Mouse (Mus musculus): ENCODE results near the gene Ckap5. TPM values are rescaled to one million over a fixed set of nuclear protein-coding genes. Genes with fewer than 3 reads are reported as not detected.

Ckap5 gene
- total RNA-seq, 2 experiments from 2014 or later = 61.6 to 63.3 TPM

DNA sequence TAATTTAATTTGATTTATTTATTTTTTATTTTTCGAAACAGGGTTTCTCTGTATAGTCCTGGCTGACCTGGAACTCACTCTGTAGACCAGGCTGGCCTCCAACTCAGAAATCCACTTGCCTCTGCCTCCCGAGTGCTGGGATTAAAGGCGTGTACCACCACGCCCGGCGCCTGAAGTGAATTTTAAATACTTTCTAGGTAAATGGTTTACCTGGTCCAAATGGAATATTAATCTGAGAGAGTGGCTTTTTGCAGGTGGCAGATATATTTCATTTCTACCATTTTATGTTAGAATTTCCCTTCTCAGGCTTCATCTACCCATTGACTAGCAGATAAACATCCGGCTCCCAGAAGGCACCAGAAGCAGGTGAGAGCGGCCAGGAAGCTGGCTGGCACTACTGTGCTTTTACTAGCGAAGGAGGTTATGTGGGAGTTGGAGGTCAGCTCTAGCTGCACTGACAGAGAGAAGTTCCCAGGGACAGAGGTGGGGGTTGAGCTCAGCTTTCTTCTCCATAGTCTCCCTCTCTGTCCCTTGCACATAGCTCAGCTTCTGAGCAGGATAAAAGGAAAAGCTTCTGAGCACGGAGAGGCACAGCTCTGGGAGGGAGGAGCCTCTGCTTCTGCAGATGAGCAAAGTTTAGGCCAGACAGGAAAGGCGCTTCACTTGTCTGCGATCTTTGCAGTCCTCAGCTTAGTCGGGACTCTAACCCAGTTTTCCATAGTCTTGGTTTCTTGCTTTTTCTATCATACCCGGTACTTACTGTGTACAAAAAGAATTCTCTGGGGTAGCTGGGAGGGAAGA, 125.1 kb downstream of the Ckap5 start:
- DNase-seq (ENCODE audit: low spot score in 2 of 2) = no peak

DNA sequence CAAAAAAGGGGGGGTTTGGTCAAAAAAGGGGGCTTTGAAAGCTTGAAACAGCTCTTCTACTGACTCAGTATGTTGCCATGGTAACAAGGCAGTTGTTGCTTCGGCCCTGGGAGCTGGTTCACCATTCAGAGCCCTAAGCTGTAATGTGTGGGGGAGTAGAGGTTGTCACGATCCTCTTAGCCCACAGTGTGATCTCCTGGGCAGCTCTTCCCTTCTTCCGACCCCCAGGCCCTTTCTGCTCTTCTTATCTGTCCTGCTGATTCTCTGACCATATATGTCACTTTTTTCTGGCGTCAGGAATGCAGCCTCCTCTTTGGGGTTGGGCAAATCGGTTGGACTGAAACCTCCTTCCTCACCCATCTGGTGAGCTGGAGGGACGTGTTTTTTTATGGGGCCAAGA, 126.3 kb downstream of the Ckap5 start:
- no peak for DNase-seq (ENCODE audit: low spot score in 2 of 2)

DNA sequence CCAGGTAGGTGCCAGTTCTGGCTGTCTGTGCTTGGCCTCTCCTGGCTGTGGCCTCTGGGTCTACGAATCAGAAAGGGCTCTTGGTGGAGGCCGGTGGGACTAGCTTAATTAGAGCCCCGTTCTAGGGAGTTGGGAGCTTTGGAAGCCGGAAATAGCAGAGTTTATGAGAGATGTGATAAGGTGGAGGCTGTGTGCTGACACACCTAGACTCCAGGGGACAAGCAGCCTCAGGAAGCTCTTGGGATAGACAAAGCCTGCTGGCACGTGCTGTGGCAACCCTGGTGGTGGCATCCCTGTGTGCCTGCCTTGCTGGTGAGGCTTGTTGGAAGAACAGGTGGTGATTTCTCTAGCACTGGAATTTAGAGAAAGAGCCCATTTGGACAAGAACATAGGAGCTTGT, 128.8 kb downstream of the Ckap5 start:
- DNase-seq (ENCODE audit: low spot score in 2 of 2) = no peak

DNA sequence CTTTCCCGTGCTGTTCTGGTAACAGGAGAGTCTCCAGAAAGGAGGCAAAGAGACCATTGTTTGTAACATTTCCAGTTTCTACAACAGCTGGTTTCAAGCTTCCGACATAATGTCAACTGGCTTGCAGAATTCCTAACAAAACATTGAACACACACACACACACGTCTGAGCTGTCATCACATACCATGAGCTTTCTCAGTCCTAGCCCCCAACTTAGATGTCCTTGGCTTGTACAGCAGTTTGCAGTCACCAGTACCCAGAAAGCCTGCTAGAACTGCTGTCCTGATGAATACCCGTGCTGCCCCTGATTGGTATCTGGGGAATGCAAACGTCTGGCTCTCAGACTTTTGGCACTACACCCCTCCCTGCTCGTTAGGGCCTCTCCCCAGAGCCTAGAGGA, 129.3 kb downstream of the Ckap5 start:
- no peak for DNase-seq (ENCODE audit: low spot score in 2 of 2)

DNA sequence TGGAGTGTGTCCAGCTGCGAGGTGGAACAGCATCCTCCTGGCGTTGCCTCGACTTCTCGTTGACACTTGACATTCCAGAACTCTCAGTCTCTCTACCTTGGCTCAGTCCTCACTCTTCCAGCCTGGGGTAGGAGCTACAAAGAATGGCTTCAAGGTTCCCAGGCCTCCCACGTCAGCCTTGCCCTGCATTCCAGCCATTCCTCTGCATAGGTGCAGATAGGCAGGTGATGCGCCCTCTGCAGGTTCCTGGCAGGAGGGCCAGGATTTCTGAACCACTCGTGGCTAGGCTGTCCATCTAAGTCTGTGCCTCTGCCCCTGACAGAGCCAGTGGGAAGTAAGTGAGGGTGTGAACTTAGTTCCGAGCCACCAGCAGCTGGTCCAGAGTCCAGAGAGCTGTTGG, 130.2 kb downstream of the Ckap5 start:
- DNase-seq (ENCODE audit: low spot score in 2 of 2) = no peak

DNA sequence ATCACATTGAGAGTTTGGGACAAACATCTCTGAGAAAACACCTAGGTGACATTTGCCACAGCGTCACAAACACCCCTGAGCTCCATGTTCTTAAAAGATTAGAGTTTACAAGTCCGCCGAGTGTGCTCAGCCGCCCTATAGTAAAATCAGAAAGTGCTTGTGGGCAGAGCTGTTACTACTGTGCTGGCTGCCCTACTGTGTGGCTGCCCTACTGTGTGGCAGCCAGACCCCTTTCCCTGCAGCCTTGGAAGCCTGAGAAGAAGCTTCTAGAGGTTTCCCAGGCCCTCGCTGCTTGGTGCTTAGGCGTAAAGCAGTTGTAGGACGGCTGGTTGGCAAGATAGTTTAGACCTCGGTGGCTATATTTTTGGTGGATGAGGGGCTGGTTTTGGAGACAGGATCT, 133.1 kb downstream of the Ckap5 start:
- no peak for DNase-seq (ENCODE audit: low spot score in 2 of 2)

DNA sequence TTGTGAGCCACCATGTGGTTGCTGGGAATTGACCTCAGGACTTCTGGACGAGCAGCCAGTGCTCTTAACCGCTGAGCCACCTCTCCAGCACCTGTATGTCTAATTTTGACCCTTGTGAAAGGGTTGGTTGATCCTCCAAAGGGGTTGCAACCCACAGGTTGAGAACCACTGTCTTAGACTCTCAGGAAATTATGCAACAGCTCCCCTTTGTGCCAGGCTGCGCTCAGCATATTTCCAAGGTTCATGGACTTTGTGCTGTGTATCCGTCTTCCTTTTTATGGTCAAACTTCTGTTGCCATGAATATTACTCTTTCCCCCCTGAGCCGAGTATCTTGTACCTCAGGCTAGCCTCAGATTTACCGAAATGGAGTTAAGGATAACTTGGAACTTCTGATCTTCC, 134.4 kb downstream of the Ckap5 start:
- DNase-seq (ENCODE audit: low spot score in 2 of 2) = no peak

DNA sequence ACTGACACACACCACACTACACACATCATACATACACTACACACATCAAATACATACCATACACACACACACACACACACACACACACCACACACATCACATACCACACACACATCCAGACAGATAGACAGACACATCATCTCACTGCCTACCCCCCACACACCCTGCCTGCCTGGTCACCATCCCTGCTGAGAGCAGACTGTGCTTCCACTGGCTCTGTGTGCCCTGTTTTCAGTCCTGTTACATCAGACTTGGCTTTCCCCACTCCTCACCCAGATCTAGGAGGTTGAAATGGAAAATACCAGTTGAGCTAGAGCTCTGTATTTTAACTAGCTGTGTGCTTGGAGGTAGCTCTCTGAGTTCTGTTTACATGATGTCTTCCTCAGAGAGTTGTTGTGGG, 138.2 kb downstream of the Ckap5 start:
- DNase-seq (ENCODE audit: low spot score in 2 of 2) = no peak

DNA sequence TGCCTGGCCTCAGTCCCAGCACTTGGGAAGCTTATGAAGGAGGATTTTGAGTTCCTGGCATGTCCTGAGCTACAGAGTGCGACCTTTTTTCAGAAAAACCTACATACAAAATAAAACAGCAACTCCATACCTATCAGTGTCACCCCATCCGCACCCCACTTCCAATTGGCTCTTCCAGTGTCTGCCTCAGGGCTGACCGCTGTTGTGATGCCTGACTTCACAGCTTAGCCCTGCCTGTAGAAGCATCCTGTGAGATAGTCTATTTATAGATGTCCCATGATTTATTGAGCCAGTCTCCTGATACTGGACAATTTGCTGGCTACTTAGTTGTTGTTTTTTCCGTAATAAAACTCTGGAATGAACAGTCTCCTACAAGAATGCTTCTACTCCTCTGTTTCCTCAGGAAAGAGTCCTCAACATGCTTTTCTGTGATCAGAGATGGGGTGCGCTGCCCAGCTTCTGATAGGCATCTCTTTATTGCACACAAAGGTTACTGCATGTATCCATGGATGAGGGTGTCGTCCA, 139.9 kb downstream of the Ckap5 start:
- DNase-seq (ENCODE audit: low spot score in 2 of 2) = no peak

DNA sequence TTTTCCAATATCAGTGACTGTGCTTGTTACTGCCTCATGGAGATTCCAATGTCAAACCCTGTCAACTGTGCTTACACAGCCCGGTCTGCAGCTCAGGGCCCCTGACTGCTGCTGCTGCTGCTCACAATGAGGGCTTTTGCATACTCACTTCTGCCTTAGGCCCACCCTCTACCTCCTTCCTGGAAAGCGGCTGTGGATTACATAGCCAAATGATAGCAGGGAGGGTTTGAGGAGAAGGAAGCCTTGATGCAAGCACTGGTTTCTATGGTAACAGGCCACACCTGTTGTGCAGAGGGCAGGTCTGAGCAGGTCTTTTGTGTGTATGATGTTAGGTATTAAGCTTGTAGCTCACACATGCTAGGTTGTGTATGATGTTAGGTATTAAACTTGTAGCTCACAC, 141.2 kb downstream of the Ckap5 start:
- DNase-seq (ENCODE audit: low spot score in 2 of 2) = no peak

DNA sequence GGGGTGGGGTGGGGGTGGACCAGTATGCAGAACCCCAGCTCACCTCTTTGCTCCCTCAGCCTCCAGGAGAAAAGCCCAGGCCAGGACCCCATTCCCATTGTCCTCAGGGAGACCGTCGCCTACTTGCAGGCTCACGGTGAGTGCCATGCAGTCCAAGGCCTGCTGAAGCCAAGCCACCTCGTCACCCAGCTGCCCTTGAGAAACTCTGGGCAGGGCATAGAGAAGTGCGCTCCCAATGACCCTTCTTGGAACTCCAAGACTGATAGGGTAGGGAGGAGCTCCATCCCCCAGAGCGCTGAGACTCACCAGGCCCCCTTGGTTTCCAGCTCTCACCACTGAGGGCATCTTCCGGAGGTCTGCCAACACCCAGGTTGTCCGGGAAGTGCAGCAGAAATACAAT, 142.8 kb downstream of the Ckap5 start:
- DNase-seq (ENCODE audit: low spot score in 2 of 2) = no peak

DNA sequence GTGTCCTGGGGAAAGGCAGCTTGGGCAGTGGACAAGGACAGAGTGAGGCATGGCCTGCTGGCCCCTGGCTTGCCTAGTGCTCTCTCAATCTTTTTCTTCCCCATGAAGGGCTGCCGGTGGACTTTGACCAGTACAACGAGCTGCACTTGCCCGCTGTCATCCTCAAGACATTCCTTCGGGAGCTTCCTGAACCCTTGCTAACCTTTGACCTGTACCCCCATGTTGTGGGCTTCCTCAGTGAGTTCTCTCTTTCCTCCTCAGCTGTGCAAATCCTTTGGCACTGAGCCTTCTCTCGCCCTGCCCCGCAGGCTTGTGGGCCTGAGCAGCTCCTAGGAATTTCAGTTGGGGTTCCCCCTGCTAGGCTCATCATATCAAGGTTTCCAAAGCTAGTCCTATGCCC, 143.5 kb downstream of the Ckap5 start:
- no peak for DNase-seq (ENCODE audit: low spot score in 2 of 2)

Other genes with a start within 250 kb of the Ckap5 start
- 10 to 100 TPM; 13.8 to 18.2 TPM for gene 1110051M20Rik, start 82.1 kb upstream of the Ckap5 start, total RNA-seq (2021)
- gene Lrp4, start 69.3 kb upstream of the Ckap5 start, total RNA-seq (2021) = 10 to 100 TPM; 33.8 to 34.7 TPM
- 1 to 10 TPM in 1 of 2 experiments, under 1 TPM in 1; 0.54 to 4.2 TPM for gene F2, start 109.7 kb downstream of the Ckap5 start, total RNA-seq (2021)
- gene Zfp408, start 123.0 kb downstream of the Ckap5 start, total RNA-seq (2021) = 10 to 100 TPM; 10.1 to 16.5 TPM
- gene Arhgap1, start 123.1 kb downstream of the Ckap5 start, total RNA-seq (2021) = 10 to 100 TPM; 46.6 to 49.3 TPM
- gene Atg13, start 183.8 kb downstream of the Ckap5 start, total RNA-seq (2021) = 10 to 100 TPM; 24.1 to 25.5 TPM
- 1 to 10 TPM; 5.0 to 7.1 TPM for gene Harbi1, start 184.1 kb downstream of the Ckap5 start, total RNA-seq (2021)
- 10 to 100 TPM; 23.4 to 26.6 TPM for gene Ambra1, start 203.4 kb downstream of the Ckap5 start, total RNA-seq (2021)

Measured in gastrocnemius, postnatal 4 days (tissue).